Mouse (Mus musculus) embryo, embryonic 10.5 days (tissue): ENCODE measurements around the gene Aldh16a1.
"Not testable (repeated sequence)": the region's sequence is repeated elsewhere in the genome, so short reads cannot be mapped to it uniquely, and the experiment has no call there.

Experiments
- DNase-seq: peaks from one replicate; pipeline ENCODE4 v3.0.0-alpha.2; 2015; ENCODE audit warnings: low spot score

The Aldh16a1 gene

DNA sequence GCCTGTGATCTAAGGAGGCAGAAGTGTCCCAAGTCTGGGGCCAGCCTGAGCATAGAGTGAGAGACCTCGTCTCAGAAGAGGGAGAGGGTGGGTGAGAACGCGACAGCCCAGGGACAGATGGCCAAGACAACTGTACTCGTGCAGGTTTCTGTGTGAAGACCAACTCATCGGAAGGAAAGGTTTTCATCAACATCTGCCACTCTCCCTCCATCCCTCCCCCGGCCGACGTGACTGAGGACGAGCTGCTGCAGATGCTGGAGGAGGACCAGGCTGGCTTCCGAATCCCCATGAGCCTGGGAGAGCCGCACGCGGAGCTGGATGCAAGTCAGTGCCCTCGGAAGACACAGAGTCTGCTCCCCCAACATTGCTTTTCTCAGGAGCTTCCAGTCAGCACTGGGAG, 3.1 kb upstream of the Aldh16a1 start:
- no peak for DNase-seq

DNA sequence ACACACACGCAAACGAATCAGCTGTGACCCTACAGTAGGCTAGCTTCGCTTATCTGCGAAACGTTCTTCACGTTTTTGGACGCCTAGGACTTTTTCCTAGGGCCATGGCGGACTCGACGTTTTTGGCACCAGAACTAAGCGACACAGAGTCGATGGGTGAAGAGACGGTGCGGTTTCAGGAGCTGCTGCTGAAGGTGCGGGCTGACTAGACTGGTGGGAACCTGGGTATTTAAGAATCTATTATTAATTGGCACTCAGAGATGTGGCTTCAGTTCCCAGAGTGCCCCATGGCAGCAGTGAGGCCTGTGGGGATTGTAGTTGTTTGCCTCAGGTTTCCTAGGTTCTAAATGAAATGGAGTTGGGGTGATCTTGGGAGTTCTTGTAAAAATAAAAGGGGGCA, 1.8 kb upstream of the Aldh16a1 start:
- DNase-seq, result no peak

- DNase-seq, result no peak
These were observed 1.2 kb upstream of the Aldh16a1 start for GRCm38 (mm10) chr7:45155590-45155989.

- DNase-seq, result peak; percentile 43
These were observed 670 bp upstream of the Aldh16a1 start for GRCm38 (mm10) chr7:45154993-45155514.

- DNase-seq, result no peak
These were observed 798 bp downstream of the Aldh16a1 start for GRCm38 (mm10) chr7:45153586-45153985.

DNA sequence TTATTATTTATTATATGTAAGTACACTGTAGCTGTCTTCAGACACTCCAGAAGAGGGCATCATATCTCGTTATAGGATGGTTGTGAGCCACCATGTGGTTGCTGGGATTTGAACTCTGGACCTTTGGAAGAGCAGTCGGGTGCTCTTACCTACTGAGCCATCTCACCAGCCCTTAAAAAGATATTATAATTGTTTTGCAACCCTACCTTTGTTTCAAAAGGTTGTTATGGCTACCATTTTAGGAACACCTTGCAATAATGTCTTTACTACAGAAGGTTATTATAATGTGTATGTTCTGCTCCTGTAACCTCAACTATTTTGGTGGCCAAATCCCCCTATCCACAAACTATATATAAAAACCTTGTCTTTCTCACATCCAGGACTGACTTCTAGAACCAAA, 1.3 kb downstream of the Aldh16a1 start:
- not testable (repeated sequence) for DNase-seq

DNA sequence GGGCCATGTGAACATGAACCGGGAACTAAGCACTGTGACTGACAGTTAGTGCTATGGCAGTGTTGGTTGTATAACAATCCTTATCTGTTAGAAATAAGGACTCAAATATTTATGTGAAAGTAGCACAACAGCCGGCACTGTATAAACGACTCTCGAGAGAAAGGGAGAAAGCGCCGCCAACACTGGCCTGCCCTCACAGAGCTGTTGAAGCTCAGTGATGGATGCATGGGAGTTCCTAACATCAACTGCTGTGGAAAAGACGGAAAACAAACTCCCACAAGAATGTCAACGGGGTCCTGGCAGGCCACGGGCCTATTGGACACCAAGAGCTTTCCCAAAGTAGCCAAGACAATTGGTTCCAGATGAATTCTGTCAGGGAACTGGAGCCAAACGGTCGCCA, 3.1 kb downstream of the Aldh16a1 start:
- DNase-seq, result peak; percentile 44

DNA sequence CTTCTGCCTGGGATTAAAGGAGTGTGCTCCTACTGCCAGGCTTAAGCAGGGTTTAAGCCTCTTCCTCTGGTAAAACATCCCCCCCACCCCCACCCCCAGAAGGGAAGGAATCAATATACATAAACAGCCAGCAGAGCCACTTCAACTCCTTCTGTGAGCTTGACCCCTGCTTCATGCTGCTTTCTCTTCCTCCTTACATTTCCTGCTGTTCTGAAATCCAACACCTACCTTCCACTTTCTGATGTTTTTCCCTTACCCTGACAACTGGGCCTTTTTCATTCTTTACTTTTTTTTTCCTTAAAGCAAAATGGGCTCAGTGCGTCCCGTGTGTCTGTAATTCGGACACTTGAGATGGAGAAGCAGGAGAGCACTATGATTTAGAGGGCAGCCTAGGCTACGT, 4.1 kb downstream of the Aldh16a1 start:
- DNase-seq, result no peak

GRCm38 (mm10) chr7:45149545-45149944, 4.8 kb downstream of the Aldh16a1 start:
- no peak for DNase-seq

- DNase-seq, result no peak
These were observed 5.8 kb downstream of the Aldh16a1 start for GRCm38 (mm10) chr7:45148534-45149098.

- DNase-seq, result no peak
These were observed 6.5 kb downstream of the Aldh16a1 start for GRCm38 (mm10) chr7:45147899-45148298.

GRCm38 (mm10) chr7:45147267-45147666, 7.1 kb downstream of the Aldh16a1 start:
- DNase-seq, result no peak

GRCm38 (mm10) chr7:45145460-45145859, 8.9 kb downstream of the Aldh16a1 start:
- no peak for DNase-seq

GRCm38 (mm10) chr7:45144368-45145174, 9.8 kb downstream of the Aldh16a1 start:
- DNase-seq, result no peak

GRCm38 (mm10) chr7:45141914-45142313, 12.5 kb downstream of the Aldh16a1 start:
- DNase-seq, result no peak

GRCm38 (mm10) chr7:45141319-45141718, 13.1 kb downstream of the Aldh16a1 start:
- no peak for DNase-seq

GRCm38 (mm10) chr7:45139904-45140723, 14.3 kb downstream of the Aldh16a1 start:
- no peak for DNase-seq

GRCm38 (mm10) chr7:45138403-45138802, 16.0 kb downstream of the Aldh16a1 start:
- DNase-seq, result no peak

DNA sequence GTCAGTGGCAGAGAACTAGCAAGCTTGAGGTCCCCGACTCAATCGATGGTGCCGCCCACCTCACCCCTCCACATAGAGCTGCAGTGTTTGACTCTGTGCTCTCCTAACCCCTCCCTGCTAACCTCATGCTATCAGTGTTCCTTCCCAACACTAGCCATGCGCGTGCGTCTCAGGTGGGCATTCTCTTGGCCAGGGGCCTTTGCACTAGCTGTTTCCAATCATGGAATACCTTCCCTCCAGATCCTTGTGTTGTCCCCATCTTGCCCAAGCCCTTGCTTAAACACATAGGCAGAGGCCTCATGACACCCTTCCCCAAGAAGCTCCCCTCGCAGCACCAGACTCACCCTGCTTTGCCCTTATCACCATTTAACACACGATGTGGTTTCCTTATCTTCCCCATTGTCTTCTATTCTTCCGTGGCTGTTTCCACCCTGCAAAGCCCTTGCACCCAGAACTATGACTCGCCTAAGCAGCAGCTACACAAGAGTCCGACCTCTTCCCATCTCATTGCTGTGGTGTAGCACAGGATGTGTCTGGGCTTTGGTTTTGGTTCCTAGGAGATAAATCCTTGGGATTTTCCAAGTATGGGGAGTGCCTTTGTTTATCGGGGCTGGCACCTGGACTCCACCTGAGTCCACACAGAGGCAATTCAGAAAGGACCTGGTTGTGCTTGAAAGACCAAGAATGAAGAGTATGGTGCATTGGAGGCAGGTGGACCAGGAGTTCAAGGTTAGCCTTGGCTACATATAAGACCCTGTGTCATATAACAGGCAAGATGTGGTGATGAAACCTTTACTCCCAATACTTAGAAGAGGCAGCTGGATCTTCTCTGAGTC, 17.0 kb downstream of the Aldh16a1 start:
- DNase-seq, result no peak

DNA sequence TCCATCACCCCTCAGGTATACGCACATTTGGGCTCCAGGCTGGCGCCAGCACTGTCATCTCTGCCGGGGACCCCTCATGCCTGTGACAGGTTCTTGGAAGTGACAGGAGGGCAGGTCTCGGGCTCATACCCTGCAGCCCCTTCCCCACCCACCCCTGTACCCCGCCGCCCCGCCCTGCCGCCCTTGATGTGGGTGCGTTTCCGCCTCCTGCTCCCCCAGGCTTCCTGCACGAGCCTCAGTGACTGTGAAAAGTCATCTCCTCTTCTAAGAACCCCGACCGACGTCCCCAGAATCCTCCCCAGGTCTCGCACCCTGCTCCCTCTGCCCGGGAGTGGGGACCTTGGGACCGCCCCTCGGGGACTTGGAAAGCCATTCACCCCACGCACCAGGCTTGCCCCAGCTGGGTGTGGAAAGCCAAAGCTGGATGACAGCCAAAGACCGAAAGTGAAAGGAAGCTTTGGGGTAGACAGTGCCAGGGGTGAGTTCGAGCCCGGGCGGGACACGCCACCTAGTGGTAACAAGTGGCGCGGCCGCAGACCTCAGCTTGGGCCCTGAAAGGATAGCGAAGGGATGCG, 18.3 kb downstream of the Aldh16a1 start, which contains the start of the genes Gm45713 and Flt3l:
TSS of gene Gm45713 (minus strand) at position 239 of the 575 bp plus-strand sequence.
TSS of gene Flt3l (minus strand) at position 440 of the 575 bp plus-strand sequence.
- DNase-seq, result peak; percentile 84

DNA sequence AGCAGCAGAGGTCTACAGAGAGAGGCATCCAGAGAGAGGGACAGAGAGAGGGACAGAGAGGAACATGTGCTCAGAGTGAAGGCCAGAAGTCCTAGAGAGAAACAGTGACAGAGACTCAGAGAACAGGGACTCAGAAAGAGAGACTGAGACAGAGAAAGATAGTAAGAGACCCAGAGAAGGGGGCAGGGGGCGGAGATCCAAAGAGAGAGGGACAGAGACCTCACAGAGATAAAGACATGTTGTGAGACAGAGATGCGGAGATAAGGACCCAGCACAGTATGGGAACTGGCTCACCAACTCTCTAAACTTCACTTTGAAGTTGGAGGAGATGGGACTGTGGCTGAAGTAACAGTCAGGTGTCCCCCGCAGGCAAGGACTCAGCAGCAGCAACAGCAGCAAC, 19.0 kb downstream of the Aldh16a1 start:
- DNase-seq, result no peak
